Comparison of ENCODE assay signal across 13 mouse cellular contexts in genomic region chr13:63718782-63719181, GRCm38 (mm10).
DNase-seq lines count a peak whose midpoint lies in the region; ATAC-seq and TF ChIP-seq lines count a peak whose summit lies in the region.
"Had no signal": no experiment of that assay in that cellular context is flagged by ENCODE, and none has a peak within 500 bp of the region (broad histone marks: within the 10 kb centered on the region; RNA-seq: fewer than 3 reads in every experiment).

No protein-coding gene starts in this region.

- no peak for ATAC-seq in intestine, embryonic 14.5 days (replicated peaks; ENCODE audit: low FRiP score, low TSS enrichment, low read depth)
- no peak for ATAC-seq in intestine, postnatal 0 days
- no peak for ATAC-seq in midbrain, embryonic 15.5 days (replicated peaks)
- no peak for ATAC-seq in midbrain, postnatal 0 days (ENCODE audit: low FRiP score)
- ATAC-seq in limb, embryonic 15.5 days (ENCODE audit: insufficient number of reproducible peaks, low FRiP score, low TSS enrichment, low read depth): no peak
- ATAC-seq in activated CD4-positive, CD25-positive, alpha-beta regulatory T cell, adult 4 months: no peak

- no peaks in the 10 kb centered on the region for H3K36me3 ChIP-seq in intestine, embryonic 14.5 days (ENCODE audit: control insufficient read depth, insufficient read depth, low read length)
- H3K36me3 ChIP-seq in intestine, postnatal 0 days (ENCODE audit: control insufficient read depth, insufficient read depth): no peaks in the 10 kb centered on the region
- no peaks in the 10 kb centered on the region for H3K36me3 ChIP-seq in midbrain, embryonic 15.5 days (replicated peaks)
- no peaks in the 10 kb centered on the region for H3K36me3 ChIP-seq in midbrain, postnatal 0 days (ENCODE audit: insufficient read depth, low read length)
- H3K36me3 ChIP-seq in limb, embryonic 15.5 days: no peaks in the 10 kb centered on the region
- H3K36me3 ChIP-seq: neural tube, embryonic 12.5 days had no signal

- H3K27ac ChIP-seq in intestine, embryonic 14.5 days (ENCODE audit: low read depth): peak overlapping the region; percentile 43
- no peak overlapping the region for H3K27ac ChIP-seq in intestine, postnatal 0 days (ENCODE audit: low read depth, low read length)
- 0 out of 2 replicates have a peak overlapping the region, but pooled peaks have one; percentile 14 for H3K27ac ChIP-seq in midbrain, embryonic 15.5 days
- H3K27ac ChIP-seq in midbrain, postnatal 0 days (ENCODE audit: low read depth, low read length): no peak overlapping the region
- peak overlapping the region; percentile 35; the same call in 1 of the 2 replicates for H3K27ac ChIP-seq in limb, embryonic 15.5 days
- H3K27ac ChIP-seq: heart, adult 2 months; neural tube, embryonic 12.5 days had no signal

- H3K4me2 ChIP-seq in intestine, embryonic 14.5 days (ENCODE audit: low read length): no peak overlapping the region
- no peak overlapping the region for H3K4me2 ChIP-seq in intestine, postnatal 0 days (replicated peaks; ENCODE audit: low read depth)
- no peak overlapping the region for H3K4me2 ChIP-seq in midbrain, embryonic 15.5 days
- H3K4me2 ChIP-seq in midbrain, postnatal 0 days (ENCODE audit: low read depth, low read length, poor library complexity, severe bottlenecking): no peak overlapping the region
- no peak overlapping the region for H3K4me2 ChIP-seq in limb, embryonic 15.5 days
- H3K4me2 ChIP-seq: neural tube, embryonic 12.5 days had no signal

- no peak overlapping the region for H3K4me3 ChIP-seq in intestine, embryonic 14.5 days (ENCODE audit: low read depth, low read length)
- no peak overlapping the region for H3K4me3 ChIP-seq in intestine, postnatal 0 days (ENCODE audit: low read depth, low read length)
- H3K4me3 ChIP-seq in midbrain, embryonic 15.5 days: no peak overlapping the region
- H3K4me3 ChIP-seq in midbrain, postnatal 0 days (ENCODE audit: low read depth, low read length): no peak overlapping the region
- no peak overlapping the region for H3K4me3 ChIP-seq in limb, embryonic 15.5 days
- H3K4me3 ChIP-seq: heart, adult 2 months; neural tube, embryonic 12.5 days had no signal

- no peaks in the 10 kb centered on the region for H3K9me3 ChIP-seq in intestine, embryonic 14.5 days (ENCODE audit: control insufficient read depth, low read length)
- H3K9me3 ChIP-seq in intestine, postnatal 0 days (ENCODE audit: control insufficient read depth): no peaks in the 10 kb centered on the region
- no peaks in the 10 kb centered on the region for H3K9me3 ChIP-seq in midbrain, embryonic 15.5 days
- H3K9me3 ChIP-seq in midbrain, postnatal 0 days (ENCODE audit: low read length): no peaks in the 10 kb centered on the region
- no peaks in the 10 kb centered on the region for H3K9me3 ChIP-seq in limb, embryonic 15.5 days
- H3K9me3 ChIP-seq: neural tube, embryonic 12.5 days had no signal

- no peak for TF ChIP-seq CTCF in intestine, postnatal 0 days (IDR thresholded peaks at IDR 0.05; ENCODE audit: low read depth)
- TF ChIP-seq CTCF in midbrain, postnatal 0 days (IDR thresholded peaks at IDR 0.05): no peak

- H3K9ac ChIP-seq in intestine, embryonic 14.5 days (ENCODE audit: low read length): no peak overlapping the region
- H3K9ac ChIP-seq in intestine, postnatal 0 days (ENCODE audit: low read depth, low read length): no peak overlapping the region
- no peak overlapping the region for H3K9ac ChIP-seq in midbrain, embryonic 15.5 days
- H3K9ac ChIP-seq in midbrain, postnatal 0 days (replicated peaks; ENCODE audit: low read length, poor library complexity, severe bottlenecking): no peak overlapping the region
- no peak overlapping the region for H3K9ac ChIP-seq in limb, embryonic 15.5 days
- H3K9ac ChIP-seq: neural tube, embryonic 12.5 days had no signal

- WGBS in intestine, embryonic 14.5 days: 50% methylated on average over 2 of the region's 2 CpGs
- WGBS in intestine, postnatal 0 days: 54% methylated on average over 2 of the region's 2 CpGs
- WGBS in midbrain, embryonic 15.5 days: 81% methylated on average over 2 of the region's 2 CpGs
- WGBS in midbrain, postnatal 0 days: 71% methylated on average over 2 of the region's 2 CpGs
- 31% methylated on average over 2 of the region's 2 CpGs for WGBS in limb, embryonic 15.5 days

- H3K27me3 ChIP-seq in intestine, embryonic 14.5 days (replicated peaks; ENCODE audit: control insufficient read depth, insufficient read depth, low read length): no peaks in the 10 kb centered on the region
- H3K27me3 ChIP-seq in intestine, postnatal 0 days (replicated peaks; ENCODE audit: control insufficient read depth, insufficient read depth, low read length): no peaks in the 10 kb centered on the region
- no peaks in the 10 kb centered on the region for H3K27me3 ChIP-seq in midbrain, embryonic 15.5 days (replicated peaks)
- H3K27me3 ChIP-seq in midbrain, postnatal 0 days (ENCODE audit: insufficient read depth, low read length): no peaks in the 10 kb centered on the region
- H3K27me3 ChIP-seq in limb, embryonic 15.5 days: no peaks in the 10 kb centered on the region
- H3K27me3 ChIP-seq: neural tube, embryonic 12.5 days had no signal

- H3K4me1 ChIP-seq in intestine, embryonic 14.5 days (replicated peaks; ENCODE audit: control insufficient read depth, insufficient read depth, low read length): peaks cover 23% of the 10 kb centered on the region
- no peaks in the 10 kb centered on the region; the same call in 1 of the 2 replicates for H3K4me1 ChIP-seq in intestine, postnatal 0 days (replicated peaks; ENCODE audit: control insufficient read depth, insufficient read depth, low read length)
- H3K4me1 ChIP-seq in midbrain, embryonic 15.5 days: peaks cover 10% of the 10 kb centered on the region
- H3K4me1 ChIP-seq in midbrain, postnatal 0 days (ENCODE audit: insufficient read depth, low read length): no peaks in the 10 kb centered on the region
- H3K4me1 ChIP-seq in limb, embryonic 15.5 days: peaks cover 32% of the 10 kb centered on the region

- no peak for DNase-seq in intestine, embryonic 14.5 days (ENCODE audit: low spot score)
- no peak for DNase-seq in midbrain, postnatal 0 days (ENCODE audit: low spot score)
- no peak for DNase-seq in cerebellum, postnatal 14 days
- no peak for DNase-seq in kidney, postnatal 36 days
- DNase-seq: adrenal gland, postnatal 25 days; cerebellum, adult 2 months; gastrocnemius, postnatal 10 days; heart, adult 2 months had no signal

Comparison
In these comparisons a context has a peak if more than half of its experiments do, and no peak if none do; other contexts are left out.
1. H3K27ac ChIP-seq: peak in intestine, embryonic 14.5 days (single experiment), midbrain, embryonic 15.5 days (single experiment) and limb, embryonic 15.5 days (single experiment); none in intestine, postnatal 0 days (single experiment) and midbrain, postnatal 0 days (single experiment).